Mouse (Mus musculus) midbrain, embryonic 12.5 days (tissue): ENCODE measurements around the gene Gm26566. TPM values are rescaled to one million over a fixed set of nuclear protein-coding genes. Genes with fewer than 3 reads are reported as not detected.

Experiments
- ATAC-seq: fragments of 200-750 bp; cut with Nextera tagmentation; 2 replicates; pipeline ENCODE4 v1.8.0; 2017; ENCODE audit warnings: low read depth, moderate TSS enrichment, moderate library complexity; ENCODE audit not compliant: low FRiP score
- H3K27ac ChIP-seq: fragments of 300-500 bp; sonication (generic); replicated peaks from 2 replicates; pipeline ENCODE4 v1.5.1; 2016; ENCODE audit warnings: mild to moderate bottlenecking
- H3K27me3 ChIP-seq: fragments of 300-500 bp; sonication (generic); 2 replicates; pipeline ENCODE4 v1.6.1; 2016; ENCODE audit warnings: mild to moderate bottlenecking
- H3K36me3 ChIP-seq: fragments of 300-500 bp; sonication (generic); 2 replicates; pipeline ENCODE4 v1.6.1; 2016
- H3K4me1 ChIP-seq: fragments of 300-500 bp; sonication (generic); 2 replicates; pipeline ENCODE4 v1.6.1; 2016
- H3K4me2 ChIP-seq: fragments of 300-500 bp; sonication (generic); replicated peaks from 2 replicates; pipeline ENCODE4 v1.6.1; 2016; ENCODE audit warnings: mild to moderate bottlenecking, moderate library complexity
- H3K4me3 ChIP-seq: fragments of 300-500 bp; sonication (generic); 2 replicates; pipeline ENCODE4 v1.5.1; 2016; ENCODE audit warnings: mild to moderate bottlenecking
- H3K9ac ChIP-seq: fragments of 300-500 bp; sonication (generic); replicated peaks from 2 replicates; pipeline ENCODE4 v1.6.1; 2016; ENCODE audit warnings: mild to moderate bottlenecking, moderate library complexity
- H3K9me3 ChIP-seq: fragments of 300-500 bp; sonication (generic); 2 replicates; pipeline ENCODE4 v1.6.1; 2016; ENCODE audit warnings: mild to moderate bottlenecking
- WGBS: fragments of 180-500 bp; shearing (Covaris S2); methylation state at CpG from one replicate; pipeline ENCODE4 v1.1.7; 2016; 5-methylcytosine and 5-hydroxymethylcytosine counted together
- polyA plus RNA-seq: library from polyadenylated mRNA; unstranded; fragments of >200 nt; fragmentation: Nextera tagmentation; extraction: Ambion mirVana; gene quantifications from 2 replicates; pipeline ENCODE4 v1.2.1, GENCODE M21; 2016

Gm26566 gene
- polyA plus RNA-seq, 1 experiment from 2014 or later = 1.3 TPM

DNA sequence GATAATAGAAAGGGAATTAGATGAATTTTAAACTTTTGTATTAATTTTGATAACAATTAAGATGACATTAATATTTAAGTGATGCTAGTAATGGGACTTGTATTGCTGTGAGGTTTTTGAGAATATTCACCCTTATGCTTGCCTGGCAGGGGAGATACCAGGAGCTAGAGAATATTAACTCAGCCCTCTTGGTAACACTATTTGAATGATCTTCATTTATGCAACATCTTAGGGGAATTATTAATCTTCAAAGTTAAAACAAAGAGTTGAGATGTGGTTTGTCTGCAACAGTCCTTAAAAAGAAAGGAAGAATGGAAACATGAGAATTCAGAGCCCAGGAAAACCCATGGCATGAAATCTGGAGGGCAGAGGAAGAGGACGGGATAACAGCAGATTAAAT is 22.3 kb upstream of the Gm26566 start:
- Histone ChIP-seq H3K27ac (no peak overlapping the region), H3K9me3 (no peaks in the 10 kb centered on the region), H3K36me3 (no peaks in the 10 kb centered on the region), H3K9ac (no peak overlapping the region), H3K4me2 (no peak overlapping the region), H3K27me3 (no peaks in the 10 kb centered on the region), H3K4me1 (no peaks in the 10 kb centered on the region), H3K4me3 (no peak overlapping the region)
- 84% methylated on average over 1 of the region's 1 CpGs for WGBS
- no peak for ATAC-seq

DNA sequence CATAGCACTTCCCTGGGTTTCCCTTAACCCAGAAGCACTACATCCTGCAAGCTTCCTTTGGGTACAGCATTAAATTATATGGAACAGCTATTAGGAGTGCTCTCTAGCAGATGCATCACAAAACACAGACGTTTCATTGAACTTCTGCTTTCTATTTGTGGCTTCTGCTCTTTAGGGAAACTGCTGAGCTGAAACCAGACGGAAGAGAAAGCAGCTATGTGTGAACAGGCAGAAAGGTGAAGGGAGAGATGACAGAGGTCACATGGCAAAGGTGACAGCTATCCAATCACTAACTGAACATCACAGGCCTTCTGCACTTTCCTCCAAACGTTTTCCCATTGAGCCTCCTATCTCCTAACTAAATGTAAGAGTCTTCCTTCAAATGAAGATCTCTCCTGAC is 15.7 kb upstream of the Gm26566 start:
- H3K27ac ChIP-seq = no peak overlapping the region
- H3K4me3 ChIP-seq = no peak overlapping the region
- no peaks in the 10 kb centered on the region for H3K9me3 ChIP-seq
- WGBS = 36% methylated on average over 3 of the region's 3 CpGs
- no peak overlapping the region for H3K9ac ChIP-seq
- H3K27me3 ChIP-seq = no peaks in the 10 kb centered on the region
- H3K4me1 ChIP-seq = no peaks in the 10 kb centered on the region
- no peak overlapping the region for H3K4me2 ChIP-seq
- ATAC-seq = no peak
- H3K36me3 ChIP-seq = no peaks in the 10 kb centered on the region

DNA sequence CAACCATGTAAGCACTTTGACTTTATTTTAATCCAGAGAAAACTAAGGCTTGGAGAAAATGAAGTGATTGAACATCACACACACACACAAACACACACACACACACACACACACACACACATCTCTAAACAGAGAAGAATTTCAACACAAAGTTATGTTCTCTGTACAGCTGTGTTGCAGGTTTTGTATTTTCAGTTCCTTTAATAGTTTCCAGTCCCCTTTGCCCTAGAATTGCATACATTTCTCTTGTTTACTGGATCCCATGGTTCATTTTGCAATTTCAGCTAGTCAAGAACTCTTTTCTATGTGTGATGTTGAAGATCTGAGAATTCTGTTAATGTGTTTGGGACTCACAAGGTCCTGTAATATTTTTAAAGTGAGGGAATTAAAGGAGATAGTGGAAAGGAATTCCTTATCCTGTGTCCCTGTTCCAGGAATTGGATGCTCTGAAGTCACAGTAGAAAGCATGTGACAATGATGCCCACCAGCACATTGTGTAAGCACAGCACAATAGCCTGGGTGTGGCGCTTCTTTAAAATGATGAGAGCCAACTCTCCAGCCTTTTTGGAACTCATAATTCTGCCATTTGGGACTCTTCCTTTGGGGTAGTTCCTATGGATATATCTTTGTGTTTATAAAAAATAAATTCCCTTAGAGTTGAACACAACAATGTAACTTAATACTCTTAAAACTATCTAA is 14.3 kb upstream of the Gm26566 start:
- Histone ChIP-seq H3K27me3 (no peaks in the 10 kb centered on the region), H3K9me3 (no peaks in the 10 kb centered on the region), H3K9ac (no peak overlapping the region), H3K4me2 (no peak overlapping the region), H3K4me3 (no peak overlapping the region), H3K36me3 (no peaks in the 10 kb centered on the region), H3K4me1 (no peaks in the 10 kb centered on the region), H3K27ac (no peak overlapping the region)
- no peak for ATAC-seq
- WGBS = 92% methylated on average over 1 of the region's 1 CpGs

DNA sequence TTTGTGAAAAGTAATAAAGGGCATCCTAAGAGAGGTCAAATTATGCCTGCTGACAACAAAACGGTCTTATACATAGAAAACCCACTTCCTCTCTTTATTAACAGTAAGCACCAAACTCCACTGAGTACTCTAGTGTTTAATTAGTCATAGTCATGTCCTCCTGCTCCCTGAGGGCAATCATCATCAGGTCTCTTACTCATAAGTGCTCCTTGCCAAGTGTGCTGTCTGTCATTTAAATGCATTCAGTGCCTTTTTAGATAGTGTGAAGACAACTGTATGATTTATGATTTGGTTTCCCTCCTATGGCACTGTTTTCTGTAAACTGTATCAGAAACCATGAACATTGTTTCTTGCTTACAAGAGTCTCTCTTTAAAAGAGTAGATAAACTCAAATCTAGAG is 7.3 kb upstream of the Gm26566 start:
- ATAC-seq = no peak
- 92% methylated on average over 1 of the region's 1 CpGs for WGBS
- no peak overlapping the region for H3K9ac ChIP-seq
- peaks cover 31% of the 10 kb centered on the region for H3K36me3 ChIP-seq
- no peaks in the 10 kb centered on the region for H3K9me3 ChIP-seq
- H3K4me2 ChIP-seq = no peak overlapping the region
- no peak overlapping the region for H3K4me3 ChIP-seq
- no peaks in the 10 kb centered on the region for H3K27me3 ChIP-seq
- H3K4me1 ChIP-seq = peaks cover 10% of the 10 kb centered on the region
- H3K27ac ChIP-seq = no peak overlapping the region

DNA sequence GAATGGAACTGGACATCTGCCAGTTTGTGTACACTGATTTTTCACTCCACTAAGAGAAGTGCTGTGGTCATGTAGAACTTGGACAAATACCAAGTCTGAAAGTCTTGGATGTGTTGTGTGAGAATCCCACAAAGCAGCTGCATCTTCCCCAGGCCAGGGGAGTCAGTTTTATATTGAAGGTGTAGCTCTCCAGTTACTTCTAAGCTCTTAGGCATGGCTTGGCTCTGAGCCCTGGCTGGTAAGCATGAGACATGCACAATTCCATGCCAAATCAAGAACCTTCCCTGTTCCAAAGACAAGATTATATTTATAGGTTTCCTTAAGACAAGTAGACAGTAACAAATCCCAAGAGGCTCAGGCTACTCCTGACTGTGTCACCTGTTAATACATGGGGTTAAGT is 6.5 kb upstream of the Gm26566 start:
- peaks cover 12% of the 10 kb centered on the region for H3K4me1 ChIP-seq
- H3K9ac ChIP-seq = no peak overlapping the region
- peaks cover 33% of the 10 kb centered on the region for H3K36me3 ChIP-seq
- H3K4me3 ChIP-seq = no peak overlapping the region
- H3K4me2 ChIP-seq = no peak overlapping the region
- no peak overlapping the region for H3K27ac ChIP-seq
- ATAC-seq = no peak
- no peaks in the 10 kb centered on the region for H3K9me3 ChIP-seq
- no peaks in the 10 kb centered on the region for H3K27me3 ChIP-seq

DNA sequence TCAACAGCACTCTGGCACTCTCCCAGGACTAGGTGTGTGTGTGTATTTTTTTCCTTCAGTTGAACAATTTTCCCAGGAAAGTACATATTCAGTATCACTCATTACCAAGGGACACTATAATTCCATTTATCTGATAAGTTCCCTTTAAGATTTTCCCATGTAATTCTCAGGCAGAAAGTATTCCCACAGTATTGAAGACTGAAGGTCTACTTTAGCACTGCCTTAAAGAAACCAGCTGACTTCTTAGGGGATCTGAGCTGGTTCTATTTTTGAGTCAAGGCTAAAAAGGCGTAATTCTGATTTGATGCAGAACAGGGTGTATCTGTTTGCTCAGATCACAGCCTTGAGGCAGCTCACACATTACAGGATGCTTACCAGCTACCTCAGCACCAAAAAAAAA is 2.9 kb upstream of the Gm26566 start:
- H3K27ac ChIP-seq = no peak overlapping the region
- peak overlapping the region; percentile 50 for H3K4me2 ChIP-seq
- 69% methylated on average over 1 of the region's 1 CpGs for WGBS
- H3K36me3 ChIP-seq = peaks cover 30% of the 10 kb centered on the region
- peaks cover 26% of the 10 kb centered on the region for H3K4me1 ChIP-seq
- ATAC-seq = no peak
- H3K9me3 ChIP-seq = no peaks in the 10 kb centered on the region
- H3K9ac ChIP-seq = no peak overlapping the region
- H3K4me3 ChIP-seq = peak overlapping the region; percentile 34
- H3K27me3 ChIP-seq = no peaks in the 10 kb centered on the region

DNA sequence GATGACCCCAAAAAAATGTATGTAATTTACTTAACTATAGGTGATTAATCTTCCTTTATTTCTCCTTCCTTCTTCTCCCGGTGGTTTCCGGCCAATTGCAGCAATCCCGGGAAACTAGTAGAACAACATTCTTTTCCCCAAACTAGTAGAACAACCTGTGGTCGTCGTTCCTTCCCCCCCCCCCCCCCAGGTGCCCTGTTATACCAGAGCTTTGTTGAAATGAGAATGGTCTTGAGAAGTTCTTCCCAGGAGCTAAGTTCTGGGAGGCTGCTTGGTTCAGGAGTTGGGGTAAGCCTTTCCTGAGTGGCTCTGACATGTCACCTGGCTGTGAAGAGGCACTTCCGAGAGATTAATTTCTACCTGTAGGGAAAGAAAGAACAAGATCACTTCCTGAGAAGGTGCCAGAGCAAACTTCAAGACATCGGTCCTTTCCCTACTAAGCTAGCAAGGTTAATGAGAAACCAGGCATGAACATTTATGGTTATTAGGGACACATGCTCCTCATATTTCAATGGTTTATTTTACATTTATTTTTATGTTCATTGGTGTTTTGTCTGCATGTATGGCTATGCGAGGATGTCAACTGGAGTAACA is 2.0 kb downstream of the Gm26566 start:
- H3K27me3 ChIP-seq = no peaks in the 10 kb centered on the region
- H3K4me1 ChIP-seq = peaks cover 20% of the 10 kb centered on the region
- H3K36me3 ChIP-seq = peaks cover 8% of the 10 kb centered on the region
- H3K9ac ChIP-seq = no peak overlapping the region
- H3K4me2 ChIP-seq = no peak overlapping the region
- H3K9me3 ChIP-seq = no peaks in the 10 kb centered on the region
- WGBS = 71% methylated on average over 8 of the region's 8 CpGs
- H3K4me3 ChIP-seq = no peak overlapping the region
- no peak overlapping the region for H3K27ac ChIP-seq
- no peak for ATAC-seq

DNA sequence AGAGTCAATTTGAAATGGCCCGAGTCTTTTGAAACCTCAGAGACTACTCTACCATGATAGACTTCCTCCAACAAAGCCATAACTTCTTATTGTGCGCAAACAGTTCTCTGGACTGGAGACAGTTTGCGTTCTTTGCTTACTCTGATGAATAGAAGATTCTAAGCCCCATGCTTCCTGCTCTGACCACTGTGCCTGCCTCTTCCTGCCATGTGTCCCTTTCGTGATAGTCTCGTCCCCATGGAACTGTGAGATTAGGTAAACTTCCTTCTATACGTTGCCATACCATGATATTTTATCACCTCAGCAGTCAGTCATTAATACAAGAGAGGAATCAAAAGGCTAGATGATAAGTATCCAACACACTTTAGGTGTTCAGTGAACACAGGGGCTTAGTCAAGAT is 5.1 kb downstream of the Gm26566 start:
- Histone ChIP-seq H3K27me3 (no peaks in the 10 kb centered on the region), H3K36me3 (no peaks in the 10 kb centered on the region), H3K4me2 (no peak overlapping the region), H3K9me3 (no peaks in the 10 kb centered on the region), H3K27ac (no peak overlapping the region), H3K4me1 (no peaks in the 10 kb centered on the region), H3K9ac (no peak overlapping the region), H3K4me3 (no peak overlapping the region)
- no peak for ATAC-seq
- 85% methylated on average over 6 of the region's 6 CpGs for WGBS

DNA sequence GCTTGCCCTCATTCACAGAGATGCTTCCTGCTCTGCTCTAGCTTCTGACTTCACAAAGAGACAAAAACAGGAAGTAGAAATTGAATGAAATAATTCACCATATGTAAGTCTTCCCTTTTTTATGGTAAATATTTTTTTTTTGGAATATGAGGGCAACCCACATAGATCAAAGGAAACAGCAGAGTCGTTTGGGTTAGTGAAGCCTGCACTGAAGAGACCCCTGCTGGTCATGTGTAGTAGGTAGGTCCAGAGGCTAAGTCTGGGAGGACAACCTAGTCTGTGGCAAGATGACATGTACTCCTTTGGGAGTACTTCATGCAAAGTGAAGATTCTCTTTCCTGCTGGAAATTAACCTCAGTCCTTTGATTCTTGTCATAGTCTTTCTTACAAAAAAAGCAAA is 5.7 kb downstream of the Gm26566 start:
- no peaks in the 10 kb centered on the region for H3K36me3 ChIP-seq
- H3K27me3 ChIP-seq = no peaks in the 10 kb centered on the region
- no peak overlapping the region for H3K4me3 ChIP-seq
- ATAC-seq = no peak
- H3K4me1 ChIP-seq = no peaks in the 10 kb centered on the region
- WGBS = 3% methylated on average over 1 of the region's 1 CpGs
- no peak overlapping the region for H3K27ac ChIP-seq
- no peak overlapping the region for H3K4me2 ChIP-seq
- no peaks in the 10 kb centered on the region for H3K9me3 ChIP-seq
- no peak overlapping the region for H3K9ac ChIP-seq

DNA sequence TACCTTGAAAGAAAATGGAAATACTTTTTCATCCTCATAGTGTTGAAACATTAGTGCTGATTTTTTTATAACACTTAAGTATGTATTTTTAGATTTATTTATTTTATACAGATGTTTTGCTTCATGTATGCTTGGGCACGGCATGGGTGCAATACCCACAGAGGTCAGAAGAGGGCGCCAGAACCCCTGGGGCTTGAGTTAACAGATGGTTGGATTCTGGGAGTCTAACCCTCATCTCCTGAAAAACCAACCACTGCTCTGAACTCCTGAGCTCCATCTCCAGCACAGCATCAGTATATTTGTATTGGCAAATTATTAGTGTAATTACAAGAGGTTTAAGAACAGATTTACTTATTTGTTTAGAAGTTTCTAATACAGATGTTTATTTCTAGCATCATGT is 16.9 kb downstream of the Gm26566 start:
- Histone ChIP-seq H3K9me3 (no peaks in the 10 kb centered on the region), H3K9ac (no peak overlapping the region), H3K27ac (no peak overlapping the region), H3K4me2 (no peak overlapping the region), H3K4me1 (no peaks in the 10 kb centered on the region), H3K4me3 (no peak overlapping the region), H3K36me3 (no peaks in the 10 kb centered on the region), H3K27me3 (no peaks in the 10 kb centered on the region)
- ATAC-seq = peak; percentile 44; the same call in 1 of the 2 replicates
- 1% methylated on average over 2 of the region's 2 CpGs for WGBS

DNA sequence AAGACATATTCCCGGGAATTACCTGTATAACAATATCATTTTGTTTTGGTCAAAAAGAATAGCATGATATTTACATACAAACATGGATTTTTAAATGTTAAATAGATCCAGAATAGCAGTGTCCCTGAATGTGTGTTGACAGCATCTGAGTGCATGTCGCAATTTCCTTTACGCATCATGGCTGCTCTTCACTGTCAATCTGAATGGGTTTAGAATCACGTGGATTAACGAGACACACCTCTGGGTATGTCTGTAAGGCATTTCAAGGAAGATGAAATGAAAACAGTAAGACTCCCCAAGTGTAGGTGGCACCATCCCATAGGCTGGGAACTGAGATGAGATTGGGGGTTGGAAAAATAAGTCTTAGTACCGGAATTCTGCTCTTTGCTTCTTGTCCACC is 17.4 kb downstream of the Gm26566 start:
- no peaks in the 10 kb centered on the region for H3K9me3 ChIP-seq
- H3K9ac ChIP-seq = no peak overlapping the region
- WGBS = 90% methylated on average over 6 of the region's 6 CpGs
- no peaks in the 10 kb centered on the region for H3K4me1 ChIP-seq
- no peak overlapping the region for H3K4me3 ChIP-seq
- no peak for ATAC-seq
- H3K36me3 ChIP-seq = no peaks in the 10 kb centered on the region
- H3K27ac ChIP-seq = no peak overlapping the region
- H3K4me2 ChIP-seq = no peak overlapping the region
- H3K27me3 ChIP-seq = no peaks in the 10 kb centered on the region

DNA sequence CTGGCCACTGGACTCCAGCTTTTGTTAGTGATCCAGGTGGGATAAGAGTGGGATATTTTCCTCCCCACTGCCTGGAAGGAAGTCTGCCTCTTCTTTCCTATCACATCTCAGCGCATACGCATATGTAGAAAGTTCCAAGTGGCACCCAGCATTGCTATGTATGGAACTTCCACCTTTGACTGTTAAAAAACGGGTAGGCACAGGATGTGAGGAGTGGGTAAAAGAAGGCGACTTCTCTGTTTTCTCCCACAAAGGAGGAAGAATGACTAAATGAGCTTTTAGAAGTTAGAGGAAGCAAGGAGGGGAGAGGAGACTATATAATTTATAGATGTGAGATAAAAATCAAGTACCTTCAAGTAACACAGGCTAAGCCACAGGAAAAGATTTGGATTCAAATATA is 19.8 kb downstream of the Gm26566 start:
- Histone ChIP-seq H3K4me3 (no peak overlapping the region), H3K4me2 (no peak overlapping the region), H3K36me3 (no peaks in the 10 kb centered on the region), H3K4me1 (peaks cover 6% of the 10 kb centered on the region; the same call in 1 of the 2 replicates), H3K9me3 (no peaks in the 10 kb centered on the region), H3K27me3 (no peaks in the 10 kb centered on the region), H3K27ac (no peak overlapping the region), H3K9ac (no peak overlapping the region)
- WGBS = 89% methylated on average over 4 of the region's 4 CpGs
- ATAC-seq = no peak
